Mouse (Mus musculus): ENCODE measurements around the gene Il21. TPM values are rescaled to one million over a fixed set of nuclear protein-coding genes. Genes with fewer than 3 reads are reported as not detected.

Il21 gene
- polyA plus RNA-seq, 1 experiment from 2014 or later: not detected

DNA sequence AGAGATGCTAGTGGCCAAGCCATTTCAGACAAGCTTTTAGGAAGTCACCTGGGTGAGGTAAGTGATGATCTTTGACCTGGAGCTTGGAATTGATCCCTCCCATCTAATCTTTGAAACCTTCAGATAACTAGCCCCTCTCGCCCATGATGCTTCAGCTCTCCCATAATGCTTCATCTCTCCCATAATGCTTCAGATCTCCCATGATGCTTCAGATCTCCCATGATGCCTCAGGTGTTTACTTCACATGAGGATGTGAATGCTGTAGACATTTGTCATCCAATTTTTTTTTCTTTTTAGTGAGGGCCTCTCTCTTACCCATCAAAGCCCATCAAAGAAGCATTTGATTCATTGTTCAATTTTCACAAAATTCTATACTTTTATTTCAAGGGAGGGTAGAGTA, 46.9 kb downstream of the Il21 start:
- Histone ChIP-seq H3K36me3 (no peaks in the 10 kb centered on the region), H3K9me3 (no peaks in the 10 kb centered on the region), H3K27me3 (replicated peaks) (no peaks in the 10 kb centered on the region), H3K27ac (replicated peaks) (no peak overlapping the region), H3K4me1 (peaks cover 9% of the 10 kb centered on the region; the same call in 1 of the 2 replicates), H3K4me3 (no peak overlapping the region), H3K9ac (no peak overlapping the region), H3K4me2 (no peak overlapping the region)
- 71% methylated on average over 1 of the region's 1 CpGs for WGBS
- ATAC-seq (ENCODE audit: extremely low read depth, insufficient number of reproducible peaks, low FRiP score, low TSS enrichment): no peak

- no peak overlapping the region for H3K9ac ChIP-seq
- H3K4me1 ChIP-seq: peaks cover 9% of the 10 kb centered on the region; the same call in 1 of the 2 replicates
- H3K36me3 ChIP-seq: no peaks in the 10 kb centered on the region
- no peaks in the 10 kb centered on the region for H3K27me3 ChIP-seq (replicated peaks)
- no peaks in the 10 kb centered on the region for H3K9me3 ChIP-seq
- H3K4me2 ChIP-seq: peak overlapping the region; percentile 5; the same call in 1 of the 2 replicates
- no peak overlapping the region for H3K27ac ChIP-seq (replicated peaks)
- no peak for ATAC-seq (ENCODE audit: extremely low read depth, insufficient number of reproducible peaks, low FRiP score, low TSS enrichment)
- WGBS: 50% methylated on average over 16 of the region's 16 CpGs
- H3K4me3 ChIP-seq: no peak overlapping the region
These were observed 49.8 kb downstream of the Il21 start for GRCm38 (mm10) chr3:37182415-37183269.

DNA sequence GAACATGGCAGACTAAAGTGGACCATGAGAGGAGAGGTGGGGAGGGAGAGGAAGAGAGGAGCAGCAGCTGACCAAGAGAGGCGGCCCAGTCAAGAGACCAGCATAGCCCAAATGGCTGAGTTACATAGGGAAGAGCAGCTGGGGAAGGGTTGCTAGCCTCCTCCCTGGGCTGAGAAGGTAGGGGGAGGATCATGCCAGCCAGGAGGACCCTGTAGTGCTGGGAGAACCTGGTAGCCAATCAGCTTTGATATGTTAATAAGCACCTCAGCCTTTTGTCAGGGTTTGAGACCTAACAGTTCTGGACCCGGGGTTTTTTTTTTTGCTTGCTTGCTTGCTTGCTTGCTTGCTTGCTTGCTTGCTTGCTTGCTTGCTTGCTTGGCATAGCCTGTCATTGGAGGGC, 51.4 kb downstream of the Il21 start:
- Histone ChIP-seq H3K4me3 (no peak overlapping the region), H3K9ac (no peak overlapping the region), H3K4me1 (peaks cover 9% of the 10 kb centered on the region; the same call in 1 of the 2 replicates), H3K9me3 (no peaks in the 10 kb centered on the region), H3K4me2 (no peak overlapping the region), H3K27ac (replicated peaks) (no peak overlapping the region), H3K27me3 (replicated peaks) (no peaks in the 10 kb centered on the region), H3K36me3 (no peaks in the 10 kb centered on the region)
- no peak for ATAC-seq (ENCODE audit: extremely low read depth, insufficient number of reproducible peaks, low FRiP score, low TSS enrichment)
- WGBS: 19% methylated on average over 2 of the region's 2 CpGs

DNA sequence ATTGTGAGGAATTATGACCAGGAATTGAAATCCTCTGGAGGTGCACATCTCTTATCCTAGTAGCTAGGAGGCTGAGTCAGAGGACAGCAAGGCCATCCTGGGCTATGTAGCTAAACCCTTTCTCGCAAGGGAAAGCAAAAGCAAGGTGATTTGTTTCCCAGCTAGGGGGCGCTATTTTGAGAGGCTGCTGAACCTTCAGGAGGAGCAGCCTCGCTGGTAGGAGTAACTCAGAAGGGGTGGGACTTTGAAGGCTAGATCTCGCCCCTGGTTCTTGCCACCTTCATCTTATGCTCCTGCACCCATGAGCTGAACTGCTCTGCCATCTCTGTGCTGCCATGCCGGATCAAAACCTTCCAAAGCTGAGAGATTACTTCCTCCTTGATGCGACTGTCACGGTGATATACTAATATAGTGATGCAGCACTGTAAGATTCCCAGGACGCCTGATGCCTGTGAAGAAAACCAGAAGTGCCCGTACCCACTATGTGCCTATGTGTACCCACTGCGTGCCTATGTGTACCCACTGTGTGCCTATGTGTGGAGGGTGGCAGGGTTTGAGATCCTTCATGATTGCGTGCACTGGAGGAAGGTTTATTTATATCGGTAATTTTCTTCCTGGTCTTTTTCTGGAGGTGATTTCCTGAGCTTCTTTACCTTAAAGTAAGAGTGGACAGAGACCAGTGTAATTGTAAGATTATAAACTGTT, 52.2 kb downstream of the Il21 start:
- WGBS: 74% methylated on average over 12 of the region's 12 CpGs
- no peaks in the 10 kb centered on the region for H3K27me3 ChIP-seq (replicated peaks)

GRCm38 (mm10) chr3:37179472-37179871, 53.0 kb downstream of the Il21 start:
- Histone ChIP-seq H3K4me3 (no peak overlapping the region), H3K9ac (no peak overlapping the region), H3K4me2 (no peak overlapping the region), H3K27ac (replicated peaks) (no peak overlapping the region), H3K36me3 (no peaks in the 10 kb centered on the region), H3K9me3 (no peaks in the 10 kb centered on the region), H3K4me1 (peaks cover 9% of the 10 kb centered on the region; the same call in 1 of the 2 replicates), H3K27me3 (replicated peaks) (no peaks in the 10 kb centered on the region)
- no peak for ATAC-seq (ENCODE audit: extremely low read depth, insufficient number of reproducible peaks, low FRiP score, low TSS enrichment)
- WGBS: 86% methylated on average over 9 of the region's 9 CpGs

More for the DNA sequence above, 52.2 kb downstream of the Il21 start:
- Histone ChIP-seq H3K9me3 (no peaks in the 10 kb centered on the region), H3K27ac (replicated peaks) (no peak overlapping the region), H3K4me1 (peaks cover 9% of the 10 kb centered on the region; the same call in 1 of the 2 replicates), H3K36me3 (no peaks in the 10 kb centered on the region), H3K4me3 (no peak overlapping the region), H3K9ac (no peak overlapping the region), H3K4me2 (no peak overlapping the region)
- ATAC-seq (ENCODE audit: extremely low read depth, insufficient number of reproducible peaks, low FRiP score, low TSS enrichment): no peak

GRCm38 (mm10) chr3:37174711-37175572, 57.5 kb downstream of the Il21 start:
- no peaks in the 10 kb centered on the region for H3K9me3 ChIP-seq
- H3K4me1 ChIP-seq: no peaks in the 10 kb centered on the region
- ATAC-seq (ENCODE audit: extremely low read depth, insufficient number of reproducible peaks, low FRiP score, low TSS enrichment): no peak
- H3K4me3 ChIP-seq: no peak overlapping the region
- 57% methylated on average over 10 of the region's 10 CpGs for WGBS
- H3K4me2 ChIP-seq: no peak overlapping the region
- no peaks in the 10 kb centered on the region for H3K36me3 ChIP-seq
- no peaks in the 10 kb centered on the region for H3K27me3 ChIP-seq (replicated peaks)
- H3K9ac ChIP-seq: no peak overlapping the region
- H3K27ac ChIP-seq (replicated peaks): no peak overlapping the region

GRCm38 (mm10) chr3:37173285-37173684, 59.2 kb downstream of the Il21 start:
- ATAC-seq (ENCODE audit: extremely low read depth, insufficient number of reproducible peaks, low FRiP score, low TSS enrichment): no peak

More at GRCm38 (mm10) chr3:37173285-37173684, 59.2 kb downstream of the Il21 start:
- no peaks in the 10 kb centered on the region for H3K9me3 ChIP-seq
- no peaks in the 10 kb centered on the region for H3K36me3 ChIP-seq
- no peaks in the 10 kb centered on the region for H3K4me1 ChIP-seq
- H3K9ac ChIP-seq: no peak overlapping the region
- H3K27ac ChIP-seq (replicated peaks): no peak overlapping the region
- H3K4me2 ChIP-seq: no peak overlapping the region
- H3K4me3 ChIP-seq: no peak overlapping the region
- no peaks in the 10 kb centered on the region for H3K27me3 ChIP-seq (replicated peaks)
- WGBS: 75% methylated on average over 8 of the region's 8 CpGs

Small RNA genes within 50 kb of the gene (microRNA-seq; reads per million reads assigned to microRNA genes)
- not detected for gene Gm24169

Other genes with a start within 250 kb of the Il21 start
- gene Adad1, start 169.1 kb downstream of the Il21 start, polyA plus RNA-seq (2015; fragmentation: Nextera tagmentation; extraction: Ambion mirVana): 0.59 and 0.75 TPM in 2 replicates
- 0.23 and 0.27 TPM in 2 replicates for gene Il2, start 106.7 kb downstream of the Il21 start, polyA plus RNA-seq (2015; fragmentation: Nextera tagmentation; extraction: Ambion mirVana)
- 4.9 and 5.0 TPM in 2 replicates for gene Bbs12, start 79.9 kb upstream of the Il21 start, polyA plus RNA-seq (2015; fragmentation: Nextera tagmentation; extraction: Ambion mirVana)
- gene Cetn4, start 80.1 kb upstream of the Il21 start, polyA plus RNA-seq (2015; fragmentation: Nextera tagmentation; extraction: Ambion mirVana): 1.2 and 1.3 TPM in 2 replicates
- 0.94 and 1.2 TPM in 2 replicates for gene Fgf2, start 115.7 kb upstream of the Il21 start, polyA plus RNA-seq (2015; fragmentation: Nextera tagmentation; extraction: Ambion mirVana)
- 21.4 and 23.6 TPM in 2 replicates for gene Spata5, start 187.3 kb upstream of the Il21 start, polyA plus RNA-seq (2015; fragmentation: Nextera tagmentation; extraction: Ambion mirVana)
- gene Nudt6, start 187.6 kb upstream of the Il21 start, polyA plus RNA-seq (2015; fragmentation: Nextera tagmentation; extraction: Ambion mirVana): 9.8 and 11.8 TPM in 2 replicates

Measured in heart, embryonic 13.5 days (tissue).